Mouse (Mus musculus): Measurements from ENCODE around the gene Fam219b. TPM values are rescaled to one million over a fixed set of nuclear protein-coding genes. Genes with fewer than 3 reads are reported as not detected.

The Fam219b gene
- polyA plus RNA-seq, 1 experiment from 2014 or later: 4.6 TPM

- TF ChIP-seq EP300 (IDR thresholded peaks at IDR 0.05; ENCODE audit: low read depth): peak; percentile 19; the same call in 1 of the 2 replicates
- TF ChIP-seq CTCF (IDR thresholded peaks at IDR 0.05; ENCODE audit: low read depth): no peak
- no peaks in the 10 kb centered on the region for H3K9me3 ChIP-seq (ENCODE audit: low read length)
- peaks cover 32% of the 10 kb centered on the region for H3K36me3 ChIP-seq (replicated peaks; ENCODE audit: insufficient read depth, low read length)
- 71% methylated on average over 3 of the region's 3 CpGs for WGBS (ENCODE audit: insufficient replicate concordance)
- ATAC-seq (no peak), DNase-seq (no peak)
- H3K4me1 ChIP-seq (ENCODE audit: insufficient read depth): peaks cover 5% of the 10 kb centered on the region; the same call in 1 of the 2 replicates
- no peak overlapping the region for H3K4me3 ChIP-seq (ENCODE audit: low read depth, low read length)
- no peaks in the 10 kb centered on the region for H3K27me3 ChIP-seq (ENCODE audit: insufficient read depth, low read length)
- no peak overlapping the region for H3K27ac ChIP-seq (ENCODE audit: low read depth)
- no peak overlapping the region for H3K4me2 ChIP-seq (ENCODE audit: low read depth, low read length)
- H3K9ac ChIP-seq (replicated peaks): no peak overlapping the region
Observed at GRCm38 (mm10) chr9:57575577-57575976, 38.2 kb downstream of the Fam219b start.

DNA sequence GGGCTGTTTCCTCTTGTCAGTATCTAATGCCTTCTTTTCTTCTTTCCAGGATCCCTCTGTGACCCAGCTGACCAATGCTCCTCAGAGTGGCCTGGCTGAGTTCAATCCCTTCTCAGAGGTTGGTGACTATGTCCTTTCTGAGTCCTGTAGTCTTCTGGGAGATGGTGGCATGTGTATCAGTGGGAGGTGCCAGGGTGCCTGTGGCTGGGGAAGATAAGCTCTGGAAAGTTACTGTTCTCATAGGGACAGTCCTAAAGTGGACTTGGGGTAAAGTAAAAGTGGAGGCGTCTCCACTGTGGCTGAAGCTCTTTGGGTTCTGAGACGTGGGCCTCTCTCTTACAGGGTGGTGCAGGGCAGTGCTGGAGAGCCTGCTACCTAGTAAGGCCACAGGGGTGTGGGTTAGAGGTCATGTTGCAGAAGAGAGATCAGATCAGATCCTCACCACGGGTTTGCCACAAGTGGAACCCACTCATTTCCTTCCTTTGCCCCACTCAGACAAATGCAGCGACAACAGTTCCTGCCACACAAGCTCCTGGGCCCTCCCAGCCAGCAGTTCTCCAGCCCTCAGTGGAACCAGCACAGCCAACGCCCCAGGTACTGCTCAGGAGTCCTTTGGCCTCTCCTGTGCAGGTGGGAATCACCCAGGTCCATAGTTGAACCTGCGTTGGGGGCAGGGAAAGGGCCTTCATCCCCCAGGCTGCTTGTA lies 40.0 kb downstream of the Fam219b start:
- peaks cover 47% of the 10 kb centered on the region for H3K36me3 ChIP-seq (replicated peaks; ENCODE audit: insufficient read depth, low read length)

GRCm38 (mm10) chr9:57584991-57585390 lies 47.7 kb downstream of the Fam219b start:
- H3K27me3 ChIP-seq (ENCODE audit: insufficient read depth, low read length): no peaks in the 10 kb centered on the region
- no peaks in the 10 kb centered on the region for H3K9me3 ChIP-seq (ENCODE audit: low read length)
- H3K4me3 ChIP-seq (ENCODE audit: low read depth, low read length): no peak overlapping the region
- no peak overlapping the region for H3K9ac ChIP-seq (replicated peaks)
- peaks cover 65% of the 10 kb centered on the region for H3K36me3 ChIP-seq (replicated peaks; ENCODE audit: insufficient read depth, low read length)
- H3K27ac ChIP-seq (ENCODE audit: low read depth): no peak overlapping the region
- WGBS (ENCODE audit: insufficient replicate concordance): 77% methylated on average over 3 of the region's 3 CpGs
- peaks cover 8% of the 10 kb centered on the region for H3K4me1 ChIP-seq (ENCODE audit: insufficient read depth)
- no peak for ATAC-seq
- TF ChIP-seq CTCF (IDR thresholded peaks at IDR 0.05; ENCODE audit: low read depth) (no peak), EP300 (IDR thresholded peaks at IDR 0.05; ENCODE audit: low read depth) (no peak)
- H3K4me2 ChIP-seq (ENCODE audit: low read depth, low read length): no peak overlapping the region
- no peak for DNase-seq

More for the DNA sequence above, 40.0 kb downstream of the Fam219b start:
- Histone ChIP-seq H3K27me3 (ENCODE audit: insufficient read depth, low read length) (no peaks in the 10 kb centered on the region), H3K4me3 (ENCODE audit: low read depth, low read length) (no peak overlapping the region), H3K9ac (replicated peaks) (no peak overlapping the region), H3K4me2 (ENCODE audit: low read depth, low read length) (no peak overlapping the region), H3K4me1 (ENCODE audit: insufficient read depth) (peaks cover 5% of the 10 kb centered on the region; the same call in 1 of the 2 replicates), H3K27ac (ENCODE audit: low read depth) (no peak overlapping the region), H3K9me3 (ENCODE audit: low read length) (no peaks in the 10 kb centered on the region)
- no peak for DNase-seq
- WGBS (ENCODE audit: insufficient replicate concordance): 39% methylated on average over 6 of the region's 6 CpGs
- TF ChIP-seq CTCF (IDR thresholded peaks at IDR 0.05; ENCODE audit: low read depth): no peak
- peak; percentile 24; the same call in 1 of the 2 replicates for TF ChIP-seq EP300 (IDR thresholded peaks at IDR 0.05; ENCODE audit: low read depth)
- peak; percentile 79 for ATAC-seq

DNA sequence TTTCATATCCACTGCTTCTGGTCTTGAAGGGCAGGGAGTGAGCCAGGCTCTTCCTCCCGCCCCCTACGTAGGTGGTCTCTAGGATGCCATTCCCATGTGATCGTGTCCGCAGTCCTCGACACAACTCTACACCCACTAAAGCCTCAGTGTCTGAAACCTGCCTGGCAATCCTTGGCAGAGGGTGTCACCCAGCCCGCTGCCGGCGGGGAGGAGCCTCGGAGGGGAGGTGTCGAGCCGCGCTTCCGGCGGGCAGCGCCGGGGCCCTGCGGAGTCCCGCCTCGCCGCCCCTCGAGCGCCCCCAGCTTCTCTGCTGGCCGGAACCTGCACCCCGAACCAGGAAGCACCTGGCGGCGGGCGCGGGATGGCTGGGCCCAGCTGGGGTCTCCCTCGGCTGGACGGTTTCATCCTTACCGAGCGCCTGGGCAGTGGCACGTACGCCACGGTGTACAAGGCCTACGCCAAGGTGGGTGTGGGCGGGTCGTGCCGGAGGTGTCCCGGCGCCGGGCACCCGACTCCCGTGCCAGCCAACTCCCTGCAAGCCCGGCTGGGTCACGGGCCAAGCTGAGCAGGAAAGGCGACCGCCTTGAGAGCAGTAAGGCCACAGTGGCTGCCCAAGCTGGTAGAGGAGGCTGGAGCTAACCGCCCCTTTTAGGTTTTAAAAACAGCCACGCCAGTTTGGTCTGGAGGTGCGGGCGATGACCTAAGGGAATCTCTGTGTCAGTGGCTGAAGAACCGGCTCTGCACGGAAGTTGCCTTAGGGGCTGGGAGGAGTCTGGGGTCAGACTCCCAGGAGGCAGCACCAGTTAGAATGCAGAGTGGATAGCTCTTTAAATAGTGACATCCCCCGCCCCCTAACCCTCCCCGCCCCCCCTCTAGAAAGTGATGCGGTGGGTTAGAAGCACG lies 52.1 kb downstream of the Fam219b start, which contains the start of gene Ulk3:
TSS of gene Ulk3 (plus strand) at position 229 of the 903 bp plus-strand sequence.
- Histone ChIP-seq H3K27me3 (ENCODE audit: insufficient read depth, low read length) (no peaks in the 10 kb centered on the region), H3K27ac (ENCODE audit: low read depth) (peak within 1 kb of the TSS; percentile 85), H3K4me3 (ENCODE audit: low read depth, low read length) (peak within 1 kb of the TSS; percentile 72), H3K36me3 (replicated peaks; ENCODE audit: insufficient read depth, low read length) (peaks cover 33% of the 10 kb centered on the region), H3K9ac (replicated peaks) (peak within 1 kb of the TSS; percentile 70), H3K4me1 (ENCODE audit: insufficient read depth) (peaks cover 12% of the 10 kb centered on the region), H3K9me3 (ENCODE audit: low read length) (no peaks in the 10 kb centered on the region), H3K4me2 (ENCODE audit: low read depth, low read length) (peak within 1 kb of the TSS; percentile 96)
- ATAC-seq (peak; percentile 84), DNase-seq (peak; percentile 85)
- peak; percentile 41 for TF ChIP-seq CTCF (IDR thresholded peaks at IDR 0.05; ENCODE audit: low read depth)
- TF ChIP-seq EP300 (IDR thresholded peaks at IDR 0.05; ENCODE audit: low read depth): no peak
- under 1% methylated on average over 58 of the region's 58 CpGs for WGBS (ENCODE audit: insufficient replicate concordance)

DNA sequence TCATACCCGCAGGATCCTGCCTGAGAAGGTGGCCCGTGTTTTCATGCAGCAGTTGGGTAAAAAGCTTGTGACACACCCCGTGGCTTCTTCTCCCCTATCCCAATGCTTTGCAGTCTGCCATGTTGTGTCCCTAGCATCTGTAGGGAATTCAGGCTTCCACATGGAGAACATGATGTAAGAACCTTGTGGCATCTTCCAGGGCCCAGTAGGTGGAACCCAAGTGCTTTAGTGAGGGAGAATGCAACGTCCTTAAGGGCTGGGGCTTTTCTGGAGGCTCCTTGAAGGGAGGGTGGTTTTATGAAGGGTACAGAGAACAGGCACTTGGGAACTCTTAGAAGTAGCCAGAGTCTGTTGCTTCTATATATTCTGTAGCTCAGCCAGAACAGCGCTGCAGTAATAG lies 53.4 kb downstream of the Fam219b start:
- no peaks in the 10 kb centered on the region for H3K27me3 ChIP-seq (ENCODE audit: insufficient read depth, low read length)
- H3K4me3 ChIP-seq (ENCODE audit: low read depth, low read length): no peak overlapping the region
- no peak overlapping the region for H3K9ac ChIP-seq (replicated peaks)
- H3K4me1 ChIP-seq (ENCODE audit: insufficient read depth): peaks cover 12% of the 10 kb centered on the region
- ATAC-seq (no peak), DNase-seq (no peak)
- H3K27ac ChIP-seq (ENCODE audit: low read depth): no peak overlapping the region
- no peaks in the 10 kb centered on the region for H3K9me3 ChIP-seq (ENCODE audit: low read length)
- 51% methylated on average over 5 of the region's 5 CpGs for WGBS (ENCODE audit: insufficient replicate concordance)
- TF ChIP-seq CTCF (IDR thresholded peaks at IDR 0.05; ENCODE audit: low read depth): peak; percentile 47
- TF ChIP-seq EP300 (IDR thresholded peaks at IDR 0.05; ENCODE audit: low read depth): no peak
- peaks cover 37% of the 10 kb centered on the region for H3K36me3 ChIP-seq (replicated peaks; ENCODE audit: insufficient read depth, low read length)
- no peak overlapping the region for H3K4me2 ChIP-seq (ENCODE audit: low read depth, low read length)

Other genes starting within 250 kb of the Fam219b start
- 10.7 and 11.5 TPM in 2 replicates for gene Ppcdc, start 97.4 kb upstream of the Fam219b start, polyA plus RNA-seq (2015; fragmentation: Nextera tagmentation; extraction: Ambion mirVana)
- gene Scamp5, start 69.5 kb upstream of the Fam219b start, polyA plus RNA-seq (2015; fragmentation: Nextera tagmentation; extraction: Ambion mirVana): 6.5 and 8.4 TPM in 2 replicates
- gene Rpp25, start 33.5 kb upstream of the Fam219b start, polyA plus RNA-seq (2015; fragmentation: Nextera tagmentation; extraction: Ambion mirVana): 0.48 and 0.67 TPM in 2 replicates
- 761 and 777 TPM in 2 replicates for gene Cox5a, start 16.3 kb upstream of the Fam219b start, polyA plus RNA-seq (2015; fragmentation: Nextera tagmentation; extraction: Ambion mirVana)
- gene Mpi, start 15.2 kb downstream of the Fam219b start, polyA plus RNA-seq (2015; fragmentation: Nextera tagmentation; extraction: Ambion mirVana): 7.3 and 8.2 TPM in 2 replicates
- 29.6 and 31.2 TPM in 2 replicates for gene Scamp2, start 23.4 kb downstream of the Fam219b start, polyA plus RNA-seq (2015; fragmentation: Nextera tagmentation; extraction: Ambion mirVana)
- gene Ulk3, start 51.9 kb downstream of the Fam219b start, polyA plus RNA-seq (2015; fragmentation: Nextera tagmentation; extraction: Ambion mirVana): 3.6 and 3.7 TPM in 2 replicates
- gene Cplx3, start 68.8 kb downstream of the Fam219b start, polyA plus RNA-seq (2015; fragmentation: Nextera tagmentation; extraction: Ambion mirVana): not detected in 2 replicates
- not detected in 2 replicates for gene Lman1l, start 83.2 kb downstream of the Fam219b start, polyA plus RNA-seq (2015; fragmentation: Nextera tagmentation; extraction: Ambion mirVana)
- 13.6 and 15.5 TPM in 2 replicates for gene Csk, start 116.1 kb downstream of the Fam219b start, polyA plus RNA-seq (2015; fragmentation: Nextera tagmentation; extraction: Ambion mirVana)
- 19.9 and 30.7 TPM in 2 replicates for gene Cyp1a2, start 146.2 kb downstream of the Fam219b start, polyA plus RNA-seq (2015; fragmentation: Nextera tagmentation; extraction: Ambion mirVana)
- 2.2 and 4.3 TPM in 2 replicates for gene Cyp1a1, start 150.4 kb downstream of the Fam219b start, polyA plus RNA-seq (2015; fragmentation: Nextera tagmentation; extraction: Ambion mirVana)
- gene Edc3, start 171.0 kb downstream of the Fam219b start, polyA plus RNA-seq (2015; fragmentation: Nextera tagmentation; extraction: Ambion mirVana): 9.9 and 13.2 TPM in 2 replicates
- gene Clk3, start 228.3 kb downstream of the Fam219b start, polyA plus RNA-seq (2015; fragmentation: Nextera tagmentation; extraction: Ambion mirVana): 40.2 and 40.4 TPM in 2 replicates

Data from liver, postnatal 0 days (tissue).